Mouse (Mus musculus) midbrain, embryonic 16.5 days (tissue): ENCODE measurements around the gene Slc16a5. TPM values are rescaled to one million over a fixed set of nuclear protein-coding genes. Genes with fewer than 3 reads are reported as not detected.

Experiments used
- ATAC-seq: fragments of 200-750 bp; cut with Nextera tagmentation; 2 replicates; pipeline ENCODE4 v1.8.0; 2017; ENCODE audit warnings: moderate TSS enrichment
- H3K27ac ChIP-seq: fragments of 300-500 bp; sonication (generic); 2 replicates; pipeline ENCODE4 v1.5.1; 2014; ENCODE audit warnings: mild to moderate bottlenecking, low read length, mixed read lengths
- H3K27me3 ChIP-seq: fragments of 300-500 bp; sonication (generic); 2 replicates; pipeline ENCODE4 v1.6.1; 2014; ENCODE audit warnings: low read depth, low read length, mixed read lengths; ENCODE audit not compliant: control insufficient read depth, insufficient read depth
- H3K36me3 ChIP-seq: fragments of 300-500 bp; sonication (generic); 2 replicates; pipeline ENCODE4 v1.6.1; 2014; ENCODE audit warnings: mild to moderate bottlenecking, low read length, moderate library complexity, mixed read lengths; ENCODE audit not compliant: control insufficient read depth, insufficient read depth
- H3K4me1 ChIP-seq: fragments of 300-500 bp; sonication (generic); 2 replicates; pipeline ENCODE4 v1.6.1; 2014; ENCODE audit warnings: mild to moderate bottlenecking, low read length, mixed read lengths; ENCODE audit not compliant: control insufficient read depth, insufficient read depth
- H3K4me2 ChIP-seq: fragments of 300-500 bp; sonication (generic); 2 replicates; pipeline ENCODE4 v1.6.1; 2014; ENCODE audit warnings: mild to moderate bottlenecking, low read length, mixed read lengths
- H3K4me3 ChIP-seq: fragments of 300-500 bp; sonication (generic); 2 replicates; pipeline ENCODE4 v1.5.1; 2014; ENCODE audit warnings: low read depth, mild to moderate bottlenecking, low read length, moderate library complexity, mixed read lengths
- H3K9ac ChIP-seq: fragments of 300-500 bp; sonication (generic); 2 replicates; pipeline ENCODE4 v1.6.1; 2014; ENCODE audit warnings: low read depth, low read length, mixed read lengths
- H3K9me3 ChIP-seq: fragments of 300-500 bp; sonication (generic); replicated peaks from 2 replicates; pipeline ENCODE4 v1.6.1; 2014; ENCODE audit warnings: mild to moderate bottlenecking, low read length, mixed read lengths; ENCODE audit not compliant: control insufficient read depth, poor library complexity, severe bottlenecking
- WGBS: fragments of 180-500 bp; shearing (Covaris S2); extraction: QIAGEN DNeasy Blood & Tissue Kit; methylation state at CpG from one replicate; pipeline ENCODE4 v1.1.7; 2014; 5-methylcytosine and 5-hydroxymethylcytosine counted together
- microRNA-seq: library from miRNA; unstranded; fragments of <30 nt; microRNA quantifications from one replicate; pipeline ENCODE4, GENCODE M21; 2017
- polyA plus RNA-seq: library from polyadenylated mRNA; unstranded; fragments of >200 nt; fragmentation: Nextera tagmentation; extraction: Ambion mirVana; gene quantifications from 2 replicates; pipeline ENCODE4 v1.2.1, GENCODE M21; 2015

The Slc16a5 gene
- polyA plus RNA-seq, 1 experiment from 2014 or later, result 0.19 TPM

DNA sequence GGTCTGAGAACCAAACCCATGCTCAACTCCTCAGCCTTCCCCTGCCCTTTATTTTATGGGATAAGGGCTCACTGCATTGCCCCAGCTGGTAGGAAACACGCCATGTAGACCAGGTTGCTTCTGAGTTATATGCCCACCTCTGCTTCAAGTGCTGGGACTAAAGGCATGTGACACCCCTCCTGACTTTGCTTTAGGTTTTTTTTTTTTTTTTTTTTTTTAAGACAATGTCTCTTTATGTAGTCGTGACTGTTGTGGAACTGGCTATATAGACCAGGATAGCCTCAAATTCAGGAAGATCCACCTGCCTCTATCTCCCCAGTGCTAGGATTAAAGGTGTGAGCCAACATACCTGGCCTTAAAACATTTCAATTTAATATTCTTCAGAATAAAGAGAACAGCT is 60.4 kb downstream of the Slc16a5 start:
- peaks cover 29% of the 10 kb centered on the region for H3K36me3 ChIP-seq
- H3K27me3 ChIP-seq, result no peaks in the 10 kb centered on the region
- H3K4me2 ChIP-seq, result no peak overlapping the region
- H3K27ac ChIP-seq, result no peak overlapping the region
- H3K4me1 ChIP-seq, result no peaks in the 10 kb centered on the region
- ATAC-seq, result no peak
- no peaks in the 10 kb centered on the region for H3K9me3 ChIP-seq
- H3K4me3 ChIP-seq, result no peak overlapping the region
- 70% methylated on average over 2 of the region's 2 CpGs for WGBS
- H3K9ac ChIP-seq, result no peak overlapping the region

Small RNA genes lying within 50 kb of the gene (microRNA-seq; reads per million reads assigned to microRNA genes)
- gene Mir3968, result not detected

Other genes with a start within 250 kb of the Slc16a5 start
- gene Grin2c, start 195.2 kb upstream of the Slc16a5 start, polyA plus RNA-seq, result 0.18 and 0.31 TPM in 2 replicates
- 19.7 and 23.4 TPM in 2 replicates for gene Fdxr, start 185.4 kb upstream of the Slc16a5 start, polyA plus RNA-seq
- gene Fads6, start 164.8 kb upstream of the Slc16a5 start, polyA plus RNA-seq, result 0.91 and 1.4 TPM in 2 replicates
- 0.09 and 0.29 TPM in 2 replicates for gene Otop2, start 155.3 kb upstream of the Slc16a5 start, polyA plus RNA-seq
- gene Ush1g, start 140.4 kb upstream of the Slc16a5 start, polyA plus RNA-seq, result 0.10 and 0.20 TPM in 2 replicates
- gene Otop3, start 127.7 kb upstream of the Slc16a5 start, polyA plus RNA-seq, result 0.78 and 0.80 TPM in 2 replicates
- 68.6 and 75.2 TPM in 2 replicates for gene Hid1, start 94.7 kb upstream of the Slc16a5 start, polyA plus RNA-seq
- gene Cdr2l, start 80.6 kb upstream of the Slc16a5 start, polyA plus RNA-seq, result 18.5 and 21.6 TPM in 2 replicates
- 173 and 180 TPM in 2 replicates for gene Mrpl58, start 58.7 kb upstream of the Slc16a5 start, polyA plus RNA-seq
- 773 and 819 TPM in 2 replicates for gene Atp5h, start 42.5 kb upstream of the Slc16a5 start, polyA plus RNA-seq
- gene Kctd2, start 42.3 kb upstream of the Slc16a5 start, polyA plus RNA-seq, result 20.1 and 23.1 TPM in 2 replicates
- not detected in 2 replicates for gene Trim80, start 21.9 kb upstream of the Slc16a5 start, polyA plus RNA-seq
- gene Armc7, start 13.2 kb downstream of the Slc16a5 start, polyA plus RNA-seq, result 19.6 and 23.1 TPM in 2 replicates
- 100 and 104 TPM in 2 replicates for gene Nt5c, start 29.4 kb downstream of the Slc16a5 start, polyA plus RNA-seq
- 1,597 and 1,674 TPM in 2 replicates for gene Jpt1, start 51.9 kb downstream of the Slc16a5 start, polyA plus RNA-seq
- 1,000 and 1,072 TPM in 2 replicates for gene Sumo2, start 73.8 kb downstream of the Slc16a5 start, polyA plus RNA-seq
- gene Nup85, start 102.0 kb downstream of the Slc16a5 start, polyA plus RNA-seq, result 103 and 106 TPM in 2 replicates
- gene Mrps7, start 141.5 kb downstream of the Slc16a5 start, polyA plus RNA-seq, result 75.6 and 77.0 TPM in 2 replicates
- gene Gga3, start 141.6 kb downstream of the Slc16a5 start, polyA plus RNA-seq, result 34.7 and 37.5 TPM in 2 replicates
- gene Mif4gd, start 150.5 kb downstream of the Slc16a5 start, polyA plus RNA-seq, result 12.5 and 12.7 TPM in 2 replicates
- gene Slc25a19, start 165.8 kb downstream of the Slc16a5 start, polyA plus RNA-seq, result 42.5 and 50.8 TPM in 2 replicates
- 177 and 196 TPM in 2 replicates for gene Grb2, start 246.1 kb downstream of the Slc16a5 start, polyA plus RNA-seq